Mouse (Mus musculus) R1 (cell line): ENCODE results near the gene Adprhl2.

Experiments used
- DNase-seq: peaks from one replicate; pipeline ENCODE4 v3.0.0-alpha.2; 2018; ENCODE audit warnings: low read depth, low spot score

Adprhl2 gene

GRCm38 (mm10) chr4:126306827-126307226 is 14.7 kb downstream of the Adprhl2 start:
- peak; percentile 50 for DNase-seq

- DNase-seq = peak; percentile 53
Measured at GRCm38 (mm10) chr4:126306058-126306457, 15.4 kb downstream of the Adprhl2 start.

GRCm38 (mm10) chr4:126305428-126305827 is 16.1 kb downstream of the Adprhl2 start:
- no peak for DNase-seq

GRCm38 (mm10) chr4:126303877-126304276 is 17.6 kb downstream of the Adprhl2 start:
- peak; percentile 53 for DNase-seq

GRCm38 (mm10) chr4:126301584-126302309 is 19.8 kb downstream of the Adprhl2 start:
- DNase-seq = no peak

- DNase-seq = no peak
Measured at GRCm38 (mm10) chr4:126300916-126301583, 20.5 kb downstream of the Adprhl2 start.

- DNase-seq = peak; percentile 79
Measured at GRCm38 (mm10) chr4:126296617-126297101, 24.8 kb downstream of the Adprhl2 start.

- DNase-seq = no peak
Measured at GRCm38 (mm10) chr4:126295937-126296336, 25.6 kb downstream of the Adprhl2 start.

- no peak for DNase-seq
Measured at GRCm38 (mm10) chr4:126295152-126295551, 26.4 kb downstream of the Adprhl2 start.

GRCm38 (mm10) chr4:126291196-126291595 is 30.3 kb downstream of the Adprhl2 start:
- DNase-seq = no peak

GRCm38 (mm10) chr4:126290314-126290713 is 31.2 kb downstream of the Adprhl2 start:
- DNase-seq = no peak

- no peak for DNase-seq
Measured at GRCm38 (mm10) chr4:126288085-126288666, 33.3 kb downstream of the Adprhl2 start.

GRCm38 (mm10) chr4:126287302-126287995 is 34.1 kb downstream of the Adprhl2 start:
- no peak for DNase-seq

GRCm38 (mm10) chr4:126286492-126286891 is 35.0 kb downstream of the Adprhl2 start, which contains the start of gene Col8a2:
Gene Col8a2, plus strand, starts transcription at chr4:126286793.
- no peak for DNase-seq

- no peak for DNase-seq
Measured at GRCm38 (mm10) chr4:126283582-126283981, 37.9 kb downstream of the Adprhl2 start.

- DNase-seq = no peak
Measured at GRCm38 (mm10) chr4:126281706-126282105, 39.8 kb downstream of the Adprhl2 start.

GRCm38 (mm10) chr4:126278961-126279360 is 42.5 kb downstream of the Adprhl2 start:
- DNase-seq = no peak

GRCm38 (mm10) chr4:126278565-126278915 is 43.0 kb downstream of the Adprhl2 start:
- no peak for DNase-seq

GRCm38 (mm10) chr4:126277906-126278564 is 43.5 kb downstream of the Adprhl2 start:
- DNase-seq = peak; percentile 83

- DNase-seq = no peak
Measured at GRCm38 (mm10) chr4:126275681-126276131, 45.8 kb downstream of the Adprhl2 start.

- no peak for DNase-seq
Measured at GRCm38 (mm10) chr4:126275081-126275480, 46.4 kb downstream of the Adprhl2 start.
